Mouse (Mus musculus) midbrain, embryonic 12.5 days (tissue): ENCODE data around the gene Sh3bp2. TPM values are rescaled to one million over a fixed set of nuclear protein-coding genes. Genes with fewer than 3 reads are reported as not detected.
A peak's percentile ranks its signal among the peaks of the same experiment; 100 is the strongest.

Experiments
- ATAC-seq: fragments of 200-750 bp; cut with Nextera tagmentation; 2 replicates; pipeline ENCODE4 v1.8.0; 2017; ENCODE audit warnings: low read depth, moderate TSS enrichment, moderate library complexity; ENCODE audit not compliant: low FRiP score
- H3K27ac ChIP-seq: fragments of 300-500 bp; sonication (generic); replicated peaks from 2 replicates; pipeline ENCODE4 v1.5.1; 2016; ENCODE audit warnings: mild to moderate bottlenecking
- H3K27me3 ChIP-seq: fragments of 300-500 bp; sonication (generic); 2 replicates; pipeline ENCODE4 v1.6.1; 2016; ENCODE audit warnings: mild to moderate bottlenecking
- H3K36me3 ChIP-seq: fragments of 300-500 bp; sonication (generic); 2 replicates; pipeline ENCODE4 v1.6.1; 2016
- H3K4me1 ChIP-seq: fragments of 300-500 bp; sonication (generic); 2 replicates; pipeline ENCODE4 v1.6.1; 2016
- H3K4me2 ChIP-seq: fragments of 300-500 bp; sonication (generic); replicated peaks from 2 replicates; pipeline ENCODE4 v1.6.1; 2016; ENCODE audit warnings: mild to moderate bottlenecking, moderate library complexity
- H3K4me3 ChIP-seq: fragments of 300-500 bp; sonication (generic); 2 replicates; pipeline ENCODE4 v1.5.1; 2016; ENCODE audit warnings: mild to moderate bottlenecking
- H3K9ac ChIP-seq: fragments of 300-500 bp; sonication (generic); replicated peaks from 2 replicates; pipeline ENCODE4 v1.6.1; 2016; ENCODE audit warnings: mild to moderate bottlenecking, moderate library complexity
- H3K9me3 ChIP-seq: fragments of 300-500 bp; sonication (generic); 2 replicates; pipeline ENCODE4 v1.6.1; 2016; ENCODE audit warnings: mild to moderate bottlenecking
- WGBS: fragments of 180-500 bp; shearing (Covaris S2); methylation state at CpG from one replicate; pipeline ENCODE4 v1.1.7; 2016; 5-methylcytosine and 5-hydroxymethylcytosine counted together
- polyA plus RNA-seq: library from polyadenylated mRNA; unstranded; fragments of >200 nt; fragmentation: Nextera tagmentation; extraction: Ambion mirVana; gene quantifications from 2 replicates; pipeline ENCODE4 v1.2.1, GENCODE M21; 2016

Sh3bp2 gene
- polyA plus RNA-seq, 1 experiment from 2014 or later: 13.5 TPM

GRCm38 (mm10) chr5:34530116-34530515 is 4.5 kb downstream of the Sh3bp2 start:
- Histone ChIP-seq H3K9ac (no peak overlapping the region), H3K4me3 (no peak overlapping the region), H3K27me3 (peaks cover 20% of the 10 kb centered on the region), H3K4me2 (no peak overlapping the region), H3K4me1 (no peaks in the 10 kb centered on the region), H3K27ac (no peak overlapping the region), H3K36me3 (no peaks in the 10 kb centered on the region), H3K9me3 (no peaks in the 10 kb centered on the region)
- WGBS: 80% methylated on average over 5 of the region's 5 CpGs
- ATAC-seq: no peak

DNA sequence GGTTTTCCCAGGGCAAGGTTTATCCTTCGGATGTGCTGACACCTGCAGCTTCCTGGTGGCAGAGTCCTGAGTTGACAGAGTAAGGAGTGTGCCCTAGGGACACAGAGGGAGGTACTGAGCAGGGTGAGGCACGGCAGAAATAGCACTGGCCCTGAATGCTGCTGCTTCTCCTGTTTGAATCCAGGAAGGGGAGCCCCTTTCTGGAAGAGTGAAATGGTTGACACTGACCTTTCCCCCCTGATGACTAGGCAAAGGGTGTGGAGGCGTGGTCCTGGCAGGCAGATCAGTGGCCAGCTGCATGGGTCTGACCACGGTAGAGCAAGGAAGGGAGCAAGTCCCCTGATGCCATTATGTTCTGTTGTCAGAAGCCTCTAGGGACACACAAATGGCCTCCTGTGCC is 5.0 kb downstream of the Sh3bp2 start:
- no peak for ATAC-seq
- H3K36me3 ChIP-seq: no peaks in the 10 kb centered on the region
- H3K4me2 ChIP-seq: no peak overlapping the region
- 64% methylated on average over 4 of the region's 4 CpGs for WGBS
- H3K27ac ChIP-seq: no peak overlapping the region
- H3K4me3 ChIP-seq: no peak overlapping the region
- no peaks in the 10 kb centered on the region for H3K9me3 ChIP-seq
- no peak overlapping the region for H3K9ac ChIP-seq
- no peaks in the 10 kb centered on the region for H3K4me1 ChIP-seq
- H3K27me3 ChIP-seq: peaks cover 18% of the 10 kb centered on the region

DNA sequence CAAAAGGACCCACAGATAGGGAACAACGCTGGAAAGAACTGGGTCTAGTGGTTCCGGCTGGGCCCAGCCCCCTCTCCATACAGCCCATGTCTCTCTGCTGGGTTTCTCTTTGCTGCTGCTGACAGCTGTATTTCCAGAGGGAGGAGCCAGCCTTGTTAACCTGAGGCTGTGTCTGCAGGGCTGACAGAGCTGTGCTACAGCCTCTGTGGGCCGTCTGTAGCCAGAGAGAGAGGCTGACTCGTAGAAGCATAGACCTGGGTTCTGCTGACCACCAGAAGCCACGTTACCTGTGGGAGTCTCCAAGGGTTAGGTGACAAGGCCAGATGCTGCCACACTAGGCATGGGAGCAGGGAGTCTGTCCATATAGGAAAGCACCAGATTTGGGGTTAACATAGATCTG is 7.4 kb downstream of the Sh3bp2 start:
- no peak for ATAC-seq
- no peaks in the 10 kb centered on the region for H3K36me3 ChIP-seq
- 78% methylated on average over 5 of the region's 5 CpGs for WGBS
- no peaks in the 10 kb centered on the region for H3K4me1 ChIP-seq
- no peak overlapping the region for H3K9ac ChIP-seq
- no peaks in the 10 kb centered on the region for H3K9me3 ChIP-seq
- no peak overlapping the region for H3K4me2 ChIP-seq
- H3K27ac ChIP-seq: no peak overlapping the region
- H3K4me3 ChIP-seq: no peak overlapping the region
- no peaks in the 10 kb centered on the region for H3K27me3 ChIP-seq

DNA sequence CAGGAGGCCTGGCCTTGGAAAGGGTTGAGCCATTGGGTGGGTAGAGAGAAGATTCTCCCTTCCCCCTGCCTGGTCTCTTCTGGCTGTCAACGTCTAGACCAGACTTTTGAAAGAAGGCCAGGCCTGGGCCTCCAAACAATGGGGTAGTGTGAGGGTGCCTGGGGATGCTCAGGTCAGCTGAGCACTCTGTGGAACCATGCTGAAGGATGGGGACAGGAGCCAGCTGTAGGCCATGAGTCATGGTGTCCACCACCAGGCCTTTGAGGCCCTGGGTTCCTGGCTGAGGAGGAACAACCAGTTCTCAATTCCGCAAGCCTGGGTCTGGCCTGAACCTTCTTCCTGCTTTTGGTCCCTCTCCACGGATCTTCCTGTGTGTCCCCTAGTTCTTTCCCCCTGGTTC is 8.2 kb downstream of the Sh3bp2 start:
- WGBS: 97% methylated on average over 2 of the region's 3 CpGs
- Histone ChIP-seq H3K9ac (no peak overlapping the region), H3K27me3 (no peaks in the 10 kb centered on the region), H3K4me1 (no peaks in the 10 kb centered on the region), H3K9me3 (no peaks in the 10 kb centered on the region), H3K4me2 (no peak overlapping the region), H3K4me3 (no peak overlapping the region), H3K36me3 (no peaks in the 10 kb centered on the region), H3K27ac (no peak overlapping the region)
- no peak for ATAC-seq

- H3K27me3 ChIP-seq: no peaks in the 10 kb centered on the region
- no peaks in the 10 kb centered on the region for H3K4me1 ChIP-seq
- no peak overlapping the region for H3K9ac ChIP-seq
- H3K36me3 ChIP-seq: no peaks in the 10 kb centered on the region
- H3K27ac ChIP-seq: no peak overlapping the region
- no peaks in the 10 kb centered on the region for H3K9me3 ChIP-seq
- no peak for ATAC-seq
- H3K4me2 ChIP-seq: no peak overlapping the region
- 88% methylated on average over 5 of the region's 5 CpGs for WGBS
- no peak overlapping the region for H3K4me3 ChIP-seq
Measured at GRCm38 (mm10) chr5:34534776-34535581, 9.3 kb downstream of the Sh3bp2 start.

DNA sequence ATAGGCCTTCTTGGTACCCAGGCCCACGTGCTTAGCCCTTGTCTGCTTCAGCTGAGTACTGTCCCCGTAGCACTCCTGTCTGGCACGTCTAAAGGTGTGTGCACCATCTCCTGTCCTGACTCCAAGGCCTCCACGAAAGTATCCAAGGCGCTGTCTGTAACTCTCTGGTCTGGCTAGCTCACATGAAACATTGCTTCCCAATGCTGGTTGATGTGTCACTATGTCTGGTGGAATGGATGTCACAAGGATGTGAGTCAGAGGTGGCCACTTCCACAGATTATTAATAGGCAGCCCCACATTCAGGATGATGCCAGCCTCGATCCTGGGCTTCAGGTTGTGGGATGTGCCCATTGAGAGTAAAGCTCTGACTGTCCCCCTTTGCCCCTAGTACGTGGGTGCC is 10.2 kb downstream of the Sh3bp2 start:
- no peak overlapping the region for H3K4me2 ChIP-seq
- WGBS: 80% methylated on average over 7 of the region's 7 CpGs
- no peaks in the 10 kb centered on the region for H3K27me3 ChIP-seq
- H3K4me3 ChIP-seq: no peak overlapping the region
- no peak overlapping the region for H3K27ac ChIP-seq
- no peaks in the 10 kb centered on the region for H3K9me3 ChIP-seq
- no peak for ATAC-seq
- H3K4me1 ChIP-seq: no peaks in the 10 kb centered on the region
- no peaks in the 10 kb centered on the region for H3K36me3 ChIP-seq
- no peak overlapping the region for H3K9ac ChIP-seq

DNA sequence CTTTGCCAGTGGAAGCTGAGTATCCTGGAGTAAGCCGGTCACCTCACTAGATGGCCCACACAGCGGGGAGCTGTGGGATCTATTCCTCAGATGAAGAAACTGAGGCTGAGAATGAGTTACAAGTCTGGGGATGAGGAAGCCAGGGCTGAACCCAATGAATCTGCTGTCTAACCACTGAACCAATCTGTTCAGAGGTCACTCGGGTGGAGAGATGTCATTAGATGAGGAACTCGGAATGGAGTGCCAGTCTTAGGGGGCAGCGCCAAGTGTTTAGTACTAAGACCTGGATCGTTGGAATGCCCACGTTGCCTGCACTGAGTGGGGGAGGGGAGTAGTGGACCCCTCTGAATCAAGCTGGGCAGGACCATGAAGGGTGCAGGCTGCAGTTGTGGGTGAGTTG is 12.4 kb downstream of the Sh3bp2 start:
- ATAC-seq: no peak
- H3K27me3 ChIP-seq: no peaks in the 10 kb centered on the region
- H3K4me2 ChIP-seq: no peak overlapping the region
- H3K9ac ChIP-seq: no peak overlapping the region
- H3K36me3 ChIP-seq: no peaks in the 10 kb centered on the region
- no peak overlapping the region for H3K4me3 ChIP-seq
- H3K4me1 ChIP-seq: no peaks in the 10 kb centered on the region
- 72% methylated on average over 7 of the region's 7 CpGs for WGBS
- no peaks in the 10 kb centered on the region for H3K9me3 ChIP-seq
- H3K27ac ChIP-seq: no peak overlapping the region

DNA sequence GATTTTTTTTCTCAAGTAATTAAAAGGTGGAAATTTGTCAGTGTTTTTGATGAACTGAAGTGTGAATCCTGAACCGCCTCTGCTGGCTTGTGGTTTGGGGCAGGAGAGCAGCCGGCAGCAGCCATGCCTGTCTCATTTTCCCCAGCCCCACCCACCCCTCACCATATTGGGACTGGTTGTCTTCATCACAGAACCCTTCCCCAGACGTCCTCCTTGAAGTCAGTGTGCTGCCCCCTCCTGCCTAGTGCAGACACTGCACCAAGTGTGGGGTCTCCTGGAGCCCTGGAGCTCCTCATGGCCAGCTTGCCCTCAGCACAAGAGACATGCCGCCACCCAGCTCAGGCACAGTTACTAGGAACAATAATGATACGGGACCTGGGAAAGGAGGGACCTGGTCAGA is 12.9 kb downstream of the Sh3bp2 start:
- Histone ChIP-seq H3K27ac (no peak overlapping the region), H3K4me1 (no peaks in the 10 kb centered on the region), H3K9ac (no peak overlapping the region), H3K4me3 (no peak overlapping the region), H3K27me3 (no peaks in the 10 kb centered on the region), H3K36me3 (no peaks in the 10 kb centered on the region), H3K4me2 (no peak overlapping the region), H3K9me3 (no peaks in the 10 kb centered on the region)
- 40% methylated on average over 5 of the region's 5 CpGs for WGBS
- ATAC-seq: no peak

GRCm38 (mm10) chr5:34539121-34539520 is 13.5 kb downstream of the Sh3bp2 start:
- WGBS: 95% methylated on average over 2 of the region's 2 CpGs

DNA sequence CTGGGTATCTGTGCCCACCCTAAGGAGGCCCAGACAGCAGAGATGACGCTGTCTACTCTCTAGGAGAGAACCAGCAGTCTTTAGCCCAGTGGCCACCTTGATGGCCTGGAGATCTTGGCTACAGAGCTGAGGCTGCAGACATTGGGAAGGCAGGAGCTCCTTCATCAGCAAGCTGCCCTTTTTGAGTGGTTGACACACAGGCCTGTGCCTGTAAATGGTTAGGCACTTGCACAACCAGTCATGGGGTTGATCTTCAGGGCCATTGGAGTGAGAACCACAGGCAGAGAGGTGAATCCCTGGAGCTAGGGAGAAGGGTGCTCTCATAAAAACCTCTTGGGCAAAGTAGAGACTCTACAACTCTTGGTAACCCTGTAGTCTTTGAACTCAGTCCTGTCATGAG is 16.5 kb downstream of the Sh3bp2 start:
- no peak overlapping the region for H3K4me2 ChIP-seq
- no peaks in the 10 kb centered on the region for H3K4me1 ChIP-seq
- no peaks in the 10 kb centered on the region for H3K27me3 ChIP-seq
- no peak overlapping the region for H3K4me3 ChIP-seq
- no peaks in the 10 kb centered on the region for H3K36me3 ChIP-seq
- ATAC-seq: no peak
- 82% methylated on average over 1 of the region's 1 CpGs for WGBS
- no peak overlapping the region for H3K9ac ChIP-seq
- no peaks in the 10 kb centered on the region for H3K9me3 ChIP-seq
- no peak overlapping the region for H3K27ac ChIP-seq

More at GRCm38 (mm10) chr5:34539121-34539520, 13.5 kb downstream of the Sh3bp2 start:
- Histone ChIP-seq H3K4me3 (no peak overlapping the region), H3K27me3 (no peaks in the 10 kb centered on the region), H3K4me1 (no peaks in the 10 kb centered on the region), H3K27ac (no peak overlapping the region), H3K36me3 (no peaks in the 10 kb centered on the region), H3K9ac (no peak overlapping the region), H3K9me3 (no peaks in the 10 kb centered on the region), H3K4me2 (no peak overlapping the region)
- ATAC-seq: no peak

DNA sequence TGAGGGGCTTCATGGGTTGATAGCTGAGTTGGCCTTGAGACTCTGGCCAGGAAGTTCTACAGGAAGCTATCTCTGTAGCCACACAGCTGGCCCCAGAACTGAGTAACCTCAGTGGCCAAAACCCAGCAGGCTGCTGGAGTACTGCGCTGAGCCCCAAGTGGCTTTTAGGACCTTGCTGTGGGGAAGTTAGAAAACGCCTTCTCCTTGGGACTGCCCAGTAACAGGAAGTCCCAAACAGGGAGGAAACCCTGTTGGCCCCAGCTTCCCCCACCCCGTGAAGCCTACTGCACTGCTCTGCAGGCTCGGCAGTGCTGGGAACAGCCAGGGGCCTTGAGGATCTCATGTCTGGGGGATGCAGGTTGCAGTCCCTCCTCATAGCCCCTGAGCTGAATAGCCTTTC is 17.5 kb downstream of the Sh3bp2 start:
- Histone ChIP-seq H3K9ac (no peak overlapping the region), H3K4me1 (no peaks in the 10 kb centered on the region), H3K4me2 (no peak overlapping the region), H3K27me3 (no peaks in the 10 kb centered on the region), H3K36me3 (no peaks in the 10 kb centered on the region), H3K27ac (no peak overlapping the region), H3K9me3 (no peaks in the 10 kb centered on the region), H3K4me3 (no peak overlapping the region)
- ATAC-seq: no peak
- WGBS: 62% methylated on average over 4 of the region's 4 CpGs

DNA sequence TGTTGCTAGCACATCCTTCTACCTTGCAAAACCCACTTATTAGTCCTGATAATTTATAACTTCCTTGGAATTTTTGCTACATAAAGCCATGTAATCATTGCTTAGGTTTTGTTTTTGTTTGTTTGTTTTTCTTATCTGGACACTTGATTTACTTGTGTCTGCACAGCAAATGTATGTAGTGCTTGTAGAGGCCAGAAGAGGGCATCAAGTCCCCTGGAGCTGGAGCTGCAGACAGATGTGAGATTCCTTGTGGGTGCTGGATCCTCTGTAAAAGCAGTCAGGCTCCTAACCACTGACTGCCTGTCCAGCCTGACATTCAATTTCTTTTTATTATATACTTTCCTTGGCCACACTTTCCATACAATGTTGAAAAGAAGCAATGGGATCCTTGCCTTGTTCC is 21.8 kb downstream of the Sh3bp2 start:
- no peak for ATAC-seq
- no peaks in the 10 kb centered on the region for H3K27me3 ChIP-seq

GRCm38 (mm10) chr5:34549135-34549482 is 23.5 kb downstream of the Sh3bp2 start:
- peaks cover 12% of the 10 kb centered on the region for H3K4me1 ChIP-seq
- peak overlapping the region; percentile 68 for H3K4me2 ChIP-seq
- H3K4me3 ChIP-seq: peak overlapping the region; percentile 79
- H3K27ac ChIP-seq: no peak overlapping the region
- WGBS: 24% methylated on average over 8 of the region's 8 CpGs
- H3K9ac ChIP-seq: peak overlapping the region; percentile 94; the same call in 1 of the 2 replicates
- peaks cover 24% of the 10 kb centered on the region for H3K36me3 ChIP-seq
- H3K27me3 ChIP-seq: no peaks in the 10 kb centered on the region
- peak; percentile 31 for ATAC-seq
- H3K9me3 ChIP-seq: no peaks in the 10 kb centered on the region

More for the DNA sequence above, 21.8 kb downstream of the Sh3bp2 start:
- no peak overlapping the region for H3K9ac ChIP-seq
- H3K4me3 ChIP-seq: no peak overlapping the region
- peaks cover 12% of the 10 kb centered on the region for H3K4me1 ChIP-seq
- H3K4me2 ChIP-seq: no peak overlapping the region
- no peaks in the 10 kb centered on the region for H3K9me3 ChIP-seq
- no peak overlapping the region for H3K27ac ChIP-seq
- H3K36me3 ChIP-seq: peaks cover 11% of the 10 kb centered on the region
